Mouse (Mus musculus) right cerebral cortex, postnatal 25 days (tissue): Measurements from ENCODE around the gene Bloc1s4.

ENCODE experiments used
- DNase-seq: peaks from one replicate; pipeline ENCODE4 v3.0.0; 2022

Gene Bloc1s4

DNA sequence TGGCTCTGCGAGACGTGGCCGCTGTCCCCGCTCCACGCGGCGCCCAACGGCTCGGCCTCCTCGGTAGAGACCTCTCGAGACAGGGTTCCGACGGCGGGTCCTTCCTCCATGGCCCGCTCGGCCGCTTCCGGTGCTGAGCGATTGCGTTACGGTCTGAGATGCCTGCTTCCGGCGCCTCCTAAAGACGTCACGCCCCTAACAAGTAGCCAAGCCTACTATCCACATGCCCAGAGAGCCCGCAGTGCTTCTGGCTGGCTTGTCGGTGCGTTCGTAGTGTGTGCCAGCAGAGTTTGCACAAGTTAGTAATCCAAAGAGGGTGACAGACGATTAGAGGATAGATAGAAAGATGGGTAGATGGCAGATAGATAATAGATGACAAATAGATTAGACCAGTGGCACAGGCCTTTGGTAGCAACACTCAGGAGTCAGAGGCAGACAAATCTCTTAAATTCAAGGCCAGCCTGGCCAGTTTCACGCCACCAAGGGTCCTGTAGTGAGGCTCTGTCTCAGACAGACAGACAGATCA is at the start of gene Bloc1s4:
Gene Bloc1s4, minus strand, starts transcription at position 115 of the 526 bp plus-strand sequence.
- peak; percentile 93 for DNase-seq

DNA sequence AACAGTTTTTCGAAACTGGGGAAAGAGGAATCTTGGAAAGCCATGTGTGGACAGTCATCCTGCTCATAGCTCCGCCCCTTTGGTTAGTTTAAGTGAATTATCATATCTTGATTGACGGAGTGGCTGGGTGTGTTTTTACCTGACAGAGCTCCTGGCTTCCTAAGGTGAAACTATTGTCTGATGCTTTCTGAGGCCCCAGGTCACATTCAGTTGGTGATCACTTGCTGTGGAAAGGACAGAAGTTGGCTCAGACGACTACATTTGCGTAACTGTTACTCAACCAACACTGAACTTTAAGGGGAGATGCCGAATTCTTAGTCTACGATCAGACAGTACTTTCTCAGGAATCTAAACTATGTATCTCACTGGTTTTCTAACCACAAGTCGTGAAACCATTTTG is 48.8 kb upstream of the Bloc1s4 start:
- no peak for DNase-seq

DNA sequence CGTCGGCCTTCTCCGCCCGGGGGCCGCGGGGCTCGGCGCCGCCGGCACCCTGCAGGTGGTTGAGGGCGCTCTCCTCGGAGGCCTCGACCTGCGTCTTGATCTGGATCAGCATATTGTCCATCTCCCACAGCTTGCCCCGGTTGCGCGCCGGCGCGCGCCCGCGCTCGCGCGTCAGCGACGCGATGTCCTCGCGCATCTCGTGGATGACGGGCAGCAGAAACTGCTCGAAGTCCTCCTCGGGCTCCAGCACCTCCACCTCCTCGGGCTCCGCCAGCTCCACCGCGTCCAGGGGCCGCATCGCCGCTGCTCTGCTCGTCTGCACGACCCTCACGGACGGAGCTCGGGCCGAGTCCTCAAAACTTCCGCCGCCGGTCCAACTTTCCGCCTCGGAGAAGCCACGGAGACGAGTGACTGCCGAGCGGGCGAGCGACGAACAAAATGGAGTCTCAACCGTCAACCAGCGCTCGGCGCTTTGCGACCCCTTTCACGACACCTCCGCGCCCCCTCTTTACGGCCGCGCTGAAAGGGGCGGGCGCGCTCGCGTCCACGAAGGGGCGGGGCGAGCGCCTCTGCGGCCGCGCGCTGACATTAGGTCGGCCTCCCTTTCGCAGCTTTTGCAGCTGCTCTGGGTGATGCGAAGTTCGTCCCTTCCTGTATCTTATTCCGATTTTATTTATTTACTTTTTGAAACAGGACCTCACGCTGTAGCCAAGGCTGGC is 48.0 kb upstream of the Bloc1s4 start, which contains the start of gene Mrfap1:
Gene Mrfap1, minus strand, starts transcription at position 477 of the 719 bp plus-strand sequence.
- peak; percentile 95 for DNase-seq

DNA sequence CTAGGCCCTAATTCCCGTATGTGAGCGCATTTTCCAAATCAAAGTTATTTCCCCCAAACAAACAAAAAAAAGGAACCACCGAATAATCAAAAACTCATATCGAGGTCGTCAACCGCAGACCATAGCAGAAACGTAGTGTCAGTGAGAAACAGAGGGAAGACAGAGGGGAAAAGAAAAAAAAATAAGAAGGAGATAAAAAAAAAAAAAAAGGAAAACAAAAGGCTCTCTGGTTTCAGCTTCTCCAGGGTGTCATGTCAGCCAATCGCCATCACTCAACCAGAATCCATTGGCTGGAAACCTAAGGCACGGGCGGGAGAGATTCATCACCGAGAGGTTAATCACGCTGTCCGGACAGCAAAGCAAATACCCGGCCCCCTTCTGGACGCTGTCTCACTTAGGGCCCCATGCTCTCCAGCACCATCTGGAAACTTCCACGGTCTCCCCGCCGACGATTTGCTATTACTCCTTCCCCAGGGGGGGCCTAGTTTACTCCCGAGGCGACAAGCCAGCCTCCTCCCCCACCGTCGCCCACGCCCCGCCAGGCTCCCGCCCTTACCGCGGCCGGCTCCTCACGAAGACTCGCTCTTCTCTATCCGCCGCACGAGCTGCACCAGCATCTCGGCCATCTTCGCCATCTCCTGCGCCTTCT is 47.3 kb upstream of the Bloc1s4 start:
- DNase-seq: peak; percentile 77

- no peak for DNase-seq
These were observed 43.4 kb upstream of the Bloc1s4 start for GRCm38 (mm10) chr5:36791861-36792260.

GRCm38 (mm10) chr5:36786052-36786451 is 37.6 kb upstream of the Bloc1s4 start:
- DNase-seq: no peak

GRCm38 (mm10) chr5:36779512-36779911 is 31.1 kb upstream of the Bloc1s4 start:
- no peak for DNase-seq

- DNase-seq: no peak
These were observed 30.5 kb upstream of the Bloc1s4 start for GRCm38 (mm10) chr5:36778901-36779300.

DNA sequence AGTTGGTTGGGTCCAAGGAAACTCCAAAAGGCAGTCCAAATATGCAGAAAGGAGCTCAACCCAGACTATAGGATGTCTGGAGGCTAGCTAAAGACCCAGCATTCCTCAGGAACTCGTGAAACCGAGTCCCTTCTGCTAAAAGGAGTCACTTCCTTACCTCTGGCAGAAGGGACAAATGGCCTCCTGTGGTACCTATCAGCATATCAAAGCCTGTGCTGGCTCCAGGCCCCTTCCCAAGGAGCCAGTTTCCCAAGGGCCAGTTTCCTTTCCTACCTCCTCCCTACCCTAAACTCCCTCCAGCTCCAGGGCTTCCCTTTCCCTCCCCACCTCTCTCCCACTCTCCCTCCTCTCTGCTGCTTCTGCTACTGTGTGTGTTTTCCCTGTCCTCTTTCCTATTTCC is 28.7 kb upstream of the Bloc1s4 start:
- no peak for DNase-seq

GRCm38 (mm10) chr5:36776021-36776575 is 27.6 kb upstream of the Bloc1s4 start:
- no peak for DNase-seq

GRCm38 (mm10) chr5:36775317-36775716 is 26.9 kb upstream of the Bloc1s4 start:
- DNase-seq: no peak

- DNase-seq: no peak
These were observed 24.1 kb upstream of the Bloc1s4 start for GRCm38 (mm10) chr5:36772586-36772985.

DNA sequence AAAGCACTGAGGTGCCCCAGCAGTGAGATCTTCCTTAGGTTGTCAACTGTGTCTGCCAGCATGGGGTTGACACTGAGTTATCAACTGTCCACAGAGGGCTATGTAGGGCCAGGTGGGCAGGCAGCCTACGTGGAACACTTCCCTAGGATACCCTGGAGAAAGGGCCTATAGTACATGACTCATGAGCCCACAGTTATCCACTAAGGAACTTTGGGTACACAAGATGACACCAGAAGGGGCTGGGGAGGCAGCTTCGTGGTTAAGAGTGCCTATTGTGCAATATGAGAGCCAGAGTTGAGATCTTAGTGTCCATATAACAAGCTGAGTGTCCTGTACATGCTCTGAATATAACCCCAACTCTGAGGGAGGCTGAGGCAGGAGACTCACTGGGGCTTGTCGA is 21.2 kb upstream of the Bloc1s4 start:
- DNase-seq: no peak

DNA sequence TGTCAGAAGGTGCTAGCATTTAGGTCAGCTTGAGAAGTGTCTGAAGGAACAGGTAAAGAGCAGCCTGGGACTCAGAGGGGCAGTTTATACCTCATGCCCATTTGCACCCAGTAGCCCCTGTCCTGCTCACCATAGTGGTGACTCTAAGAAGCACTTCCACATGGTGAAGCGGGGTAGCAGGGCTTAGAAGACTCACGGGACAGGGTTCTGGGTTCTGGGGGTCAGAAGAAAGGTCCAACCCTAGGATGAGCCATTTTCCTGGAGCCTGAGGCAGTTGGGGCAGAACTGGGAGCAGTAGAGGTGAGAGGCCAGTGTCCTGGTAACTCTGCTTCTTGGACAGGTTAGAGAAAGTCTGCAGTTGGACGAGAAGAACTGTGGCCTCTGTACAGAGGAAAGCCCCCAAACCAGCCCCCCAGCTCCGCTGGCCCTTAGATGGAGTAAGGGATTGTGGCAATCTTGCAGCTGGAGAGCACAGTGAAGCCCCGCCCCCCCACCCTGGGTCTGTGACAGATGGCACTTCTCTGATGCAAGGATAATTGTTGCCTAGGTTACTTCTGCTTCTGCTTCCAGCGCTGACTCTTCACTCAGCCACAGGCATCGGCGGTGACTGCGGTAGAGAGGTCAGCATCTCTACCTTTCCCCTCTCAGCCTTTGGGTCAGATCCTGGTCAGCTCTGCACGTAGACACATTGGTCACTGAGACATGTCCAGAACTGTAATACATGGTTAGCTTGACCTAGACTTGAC is 18.7 kb upstream of the Bloc1s4 start:
- DNase-seq: no peak

DNA sequence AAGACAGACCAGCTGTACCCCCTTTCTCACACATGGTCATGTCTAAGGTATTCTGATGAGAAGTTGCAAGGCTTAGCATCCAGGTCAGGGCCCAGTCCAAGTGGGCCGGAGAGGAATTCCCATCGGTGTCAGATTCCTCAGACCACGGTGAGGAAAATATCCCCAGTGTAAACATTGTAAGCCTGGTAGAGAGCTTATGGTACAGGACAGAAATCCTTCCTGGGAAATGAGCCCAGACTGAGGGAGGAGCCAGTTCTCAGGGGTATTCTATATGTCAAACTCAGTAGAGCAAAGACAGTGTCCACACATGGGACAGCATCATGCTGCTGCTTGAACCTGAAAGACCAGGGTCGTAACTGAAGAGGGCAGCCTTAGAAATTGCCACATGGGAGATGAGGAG is 11.4 kb upstream of the Bloc1s4 start:
- no peak for DNase-seq

DNA sequence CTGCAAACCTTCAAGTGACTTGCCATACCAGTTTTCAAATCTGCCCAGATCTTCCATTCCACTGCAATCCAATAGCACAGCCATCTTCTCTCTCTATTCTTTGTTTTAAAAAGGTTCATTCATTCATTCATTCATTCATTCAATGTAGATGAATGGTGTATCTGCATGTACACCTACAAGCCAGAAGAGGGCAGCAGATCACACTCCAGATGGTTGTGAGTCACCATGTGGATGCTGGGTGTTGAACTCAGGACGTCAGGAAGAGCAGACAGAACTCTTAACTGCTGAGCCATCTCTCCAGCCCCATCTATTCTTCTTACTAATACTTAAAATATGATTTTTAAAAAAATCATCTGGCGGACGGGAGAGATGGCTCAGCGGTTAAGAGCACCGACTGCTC is 8.6 kb upstream of the Bloc1s4 start:
- no peak for DNase-seq

DNA sequence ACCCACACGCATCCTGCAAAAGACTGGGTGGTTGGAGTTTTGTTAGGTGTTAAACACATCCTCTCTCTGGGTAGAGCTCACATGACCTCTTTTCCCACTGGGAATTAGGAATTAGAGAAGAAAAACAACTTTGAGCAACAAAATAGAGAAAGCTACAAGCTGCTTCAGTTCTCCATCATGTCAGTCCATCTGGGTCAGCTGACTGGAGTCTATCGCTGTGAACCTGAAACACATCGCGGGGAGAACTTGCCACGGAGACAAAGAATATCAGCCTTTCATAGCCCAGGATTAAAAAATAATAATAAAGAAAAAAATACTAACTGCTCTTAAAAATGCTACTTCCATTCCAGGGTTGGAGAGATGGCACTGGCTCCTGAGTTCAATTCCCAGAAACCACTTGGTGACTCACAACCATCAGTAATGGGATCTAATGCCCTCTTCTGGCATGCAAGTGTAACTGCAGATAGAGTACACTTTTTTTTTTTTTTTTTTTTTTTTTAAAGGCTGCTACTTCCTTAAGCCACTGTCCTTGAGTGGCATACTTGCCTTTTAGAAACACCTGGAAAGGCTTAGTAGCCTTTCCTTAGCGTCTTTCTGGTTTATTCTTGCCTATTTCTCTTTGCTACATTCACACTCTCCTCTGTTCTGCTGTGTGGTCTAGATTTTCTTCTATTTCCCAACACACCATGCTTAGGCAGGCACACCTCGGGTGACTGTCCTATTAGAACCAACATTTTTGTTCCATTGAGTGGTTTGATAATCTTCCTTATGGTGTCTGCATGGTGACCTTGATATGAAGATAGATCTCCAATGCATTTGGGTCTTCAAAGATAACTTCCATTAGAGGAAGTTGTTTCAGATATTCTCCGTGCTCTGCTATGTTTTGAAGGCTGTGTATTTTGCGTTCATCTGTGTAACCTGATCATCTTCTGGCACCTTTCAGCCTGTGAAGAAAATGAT is 1.9 kb upstream of the Bloc1s4 start:
- no peak for DNase-seq

DNA sequence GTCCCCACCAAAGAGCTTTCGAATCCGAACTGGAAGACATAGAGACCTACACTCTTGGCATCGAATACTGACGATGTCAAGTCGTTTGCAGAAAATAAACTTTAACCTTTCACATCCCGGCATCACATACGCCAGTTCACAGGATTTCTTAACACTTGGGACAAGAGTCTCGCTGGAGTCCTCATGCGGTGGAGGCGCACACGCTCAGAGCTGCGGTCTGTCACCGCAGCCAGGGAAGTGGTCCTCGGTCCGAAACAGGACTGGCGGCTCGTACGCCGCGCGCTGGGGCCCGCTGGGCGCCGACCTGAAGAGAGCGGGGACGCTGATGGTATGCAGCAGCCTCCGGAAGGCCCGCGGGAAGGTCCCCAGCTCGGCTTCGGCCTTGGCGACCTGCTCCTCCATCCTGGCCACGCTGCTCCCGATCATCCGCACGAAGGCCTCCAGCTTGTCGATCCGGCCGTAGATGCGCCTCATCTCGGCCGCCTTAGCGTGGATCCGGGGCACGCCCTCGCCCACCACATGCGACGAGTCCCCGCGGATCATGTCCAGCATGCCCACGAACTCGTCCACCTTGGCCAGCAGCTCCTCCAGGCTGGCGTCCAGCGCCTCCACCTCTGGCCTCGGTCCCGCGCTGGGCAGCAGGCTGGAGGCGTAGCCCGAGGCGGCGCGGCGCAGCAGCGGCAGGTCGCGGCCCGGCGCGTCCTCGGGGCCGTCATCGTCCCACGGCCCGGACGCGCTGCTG is 485 bp downstream of the Bloc1s4 start:
- no peak for DNase-seq

- DNase-seq: no peak
These were observed 1.4 kb downstream of the Bloc1s4 start for GRCm38 (mm10) chr5:36747071-36747470.

GRCm38 (mm10) chr5:36742126-36742848 is 6.2 kb downstream of the Bloc1s4 start:
- DNase-seq: peak; percentile 65

- DNase-seq: no peak
These were observed 8.6 kb downstream of the Bloc1s4 start for GRCm38 (mm10) chr5:36739829-36740228.
